Mouse (Mus musculus): ENCODE results near the gene Ly6c1.
"Not testable (repeated sequence)": the region's sequence is repeated elsewhere in the genome, so short reads cannot be mapped to it uniquely, and the experiment has no call there.

Gene Ly6c1

GRCm38 (mm10) chr15:75048642-75049261, at the start of gene Ly6c1:
TSS of gene Ly6c1 (minus strand) at chr15:75048830.
- DNase-seq (ENCODE audit: low spot score), result not testable (repeated sequence)

- not testable (repeated sequence) for DNase-seq (ENCODE audit: low spot score)
These were observed 39.4 kb upstream of the Ly6c1 start for GRCm38 (mm10) chr15:75088041-75088440.

DNA sequence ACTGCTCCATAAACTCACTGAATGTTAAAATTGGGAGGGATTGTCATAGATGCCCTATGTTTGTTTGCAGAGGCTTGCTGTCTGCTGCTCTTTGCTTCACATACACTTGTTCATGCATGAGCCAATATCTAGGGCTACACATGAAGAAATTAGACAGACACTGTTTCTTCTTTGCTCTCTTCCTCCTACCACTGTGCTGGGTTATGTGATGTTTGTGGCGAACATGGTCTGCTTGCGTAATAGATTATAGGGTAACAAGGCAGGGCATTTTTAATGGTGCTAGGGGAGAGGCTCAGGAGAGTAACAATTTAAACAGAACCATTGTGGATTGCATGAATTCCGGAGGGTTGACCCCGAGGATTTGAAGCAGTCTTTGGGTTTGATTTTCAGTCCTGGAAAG, 21.3 kb upstream of the Ly6c1 start:
- no peak for DNase-seq (ENCODE audit: low spot score)

GRCm38 (mm10) chr15:75062030-75062574, 13.5 kb upstream of the Ly6c1 start:
- not testable (repeated sequence) for DNase-seq (ENCODE audit: low spot score)

DNA sequence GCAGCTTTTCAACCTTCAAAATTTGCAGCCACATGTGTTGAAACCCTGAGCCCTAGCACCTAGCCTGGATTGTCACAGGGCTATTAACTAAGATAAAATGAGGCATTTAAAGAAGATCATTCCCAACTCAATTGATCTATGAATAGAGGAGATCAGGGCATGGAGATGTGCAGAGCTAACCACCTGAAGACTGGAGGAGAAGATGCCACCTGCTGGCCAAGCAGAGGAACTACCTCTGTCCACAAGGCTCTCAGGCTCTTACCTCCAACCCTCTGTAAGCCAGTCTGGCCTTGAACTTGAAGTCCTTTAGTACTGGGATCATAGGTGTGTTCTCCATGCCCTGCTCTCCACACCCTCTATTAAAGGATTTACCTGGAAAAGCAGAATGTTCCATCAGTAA, 11.9 kb upstream of the Ly6c1 start:
- no peak for DNase-seq (ENCODE audit: low spot score)

DNA sequence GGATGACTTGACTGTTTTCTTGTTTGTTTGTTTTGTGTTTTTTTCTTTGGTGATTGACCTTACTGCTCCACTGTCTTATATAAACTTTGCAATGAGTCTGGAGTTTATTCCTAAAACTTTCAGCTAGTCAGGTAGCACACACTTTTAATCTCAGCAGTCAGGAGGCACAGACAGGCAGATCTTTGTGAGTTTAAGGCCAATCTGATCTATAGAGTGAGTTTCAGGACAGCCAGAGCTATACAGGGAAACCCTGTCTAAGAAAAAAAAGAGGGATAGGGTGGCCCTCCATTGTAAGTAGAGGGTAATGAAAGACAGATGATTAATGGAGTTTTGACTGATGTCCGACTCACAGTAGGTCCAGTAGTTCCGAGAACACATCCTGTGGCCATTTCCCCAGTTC, 7.4 kb upstream of the Ly6c1 start:
- DNase-seq (ENCODE audit: low spot score), result no peak

- not testable (repeated sequence) for DNase-seq (ENCODE audit: low spot score)
These were observed 6.8 kb upstream of the Ly6c1 start for GRCm38 (mm10) chr15:75055425-75055824.

- DNase-seq (ENCODE audit: low spot score), result not testable (repeated sequence)
These were observed 3.8 kb upstream of the Ly6c1 start for GRCm38 (mm10) chr15:75052414-75052813.

- not testable (repeated sequence) for DNase-seq (ENCODE audit: low spot score)
These were observed 2.5 kb upstream of the Ly6c1 start for GRCm38 (mm10) chr15:75051141-75051540.

- not testable (repeated sequence) for DNase-seq (ENCODE audit: low spot score)
These were observed 2.0 kb upstream of the Ly6c1 start for GRCm38 (mm10) chr15:75050593-75050992.

GRCm38 (mm10) chr15:75049811-75050210, 1.2 kb upstream of the Ly6c1 start:
- DNase-seq (ENCODE audit: low spot score), result not testable (repeated sequence)

DNA sequence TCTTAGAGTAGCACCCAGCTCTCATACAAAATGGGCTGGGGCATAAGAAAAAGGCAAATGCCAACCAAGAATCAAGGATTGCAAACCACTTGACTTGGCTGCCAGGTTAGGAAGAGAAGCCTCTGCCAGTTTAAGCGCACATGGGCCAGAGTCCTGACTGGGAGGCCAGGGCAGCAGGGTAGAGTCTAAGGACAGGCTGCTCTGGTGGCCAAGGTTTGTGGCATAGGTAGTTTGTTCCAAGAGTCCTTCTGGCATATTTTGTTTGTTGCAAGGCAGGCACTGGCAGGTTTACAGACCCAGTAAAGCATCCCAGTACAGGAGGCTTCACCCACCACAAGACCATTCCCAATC, 685 bp downstream of the Ly6c1 start:
- not testable (repeated sequence) for DNase-seq (ENCODE audit: low spot score)

DNA sequence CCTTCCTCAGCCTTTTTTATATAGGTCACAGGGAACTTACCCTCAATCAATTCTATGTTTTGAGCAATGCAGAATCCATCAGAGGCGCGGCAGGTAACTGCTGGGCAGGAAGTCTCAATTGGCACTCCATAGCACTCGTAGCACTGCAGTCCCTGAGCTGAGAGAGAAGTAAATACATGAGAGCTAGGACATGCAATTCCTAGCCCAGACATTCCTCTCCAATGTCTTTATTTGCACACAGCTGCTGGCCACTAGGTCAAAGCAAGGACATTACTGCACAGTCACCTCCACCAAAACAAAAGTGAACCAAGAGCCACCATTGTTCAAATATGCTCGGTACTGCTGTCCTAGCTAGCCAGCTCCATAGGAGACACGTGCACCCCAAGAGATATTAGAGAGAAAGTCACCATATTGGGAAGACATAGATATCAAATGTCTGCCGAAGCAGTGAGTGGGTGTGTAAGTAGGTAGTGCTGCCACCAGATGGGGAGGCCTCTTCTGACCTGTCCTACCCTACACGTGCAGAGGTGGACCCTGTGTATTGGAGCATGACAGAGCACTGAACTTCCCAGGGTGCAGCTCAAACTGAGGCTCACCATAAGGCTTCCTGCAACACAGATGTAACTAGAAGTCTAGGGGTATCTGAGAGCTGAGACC, 1.2 kb downstream of the Ly6c1 start:
- DNase-seq (ENCODE audit: low spot score), result not testable (repeated sequence)

DNA sequence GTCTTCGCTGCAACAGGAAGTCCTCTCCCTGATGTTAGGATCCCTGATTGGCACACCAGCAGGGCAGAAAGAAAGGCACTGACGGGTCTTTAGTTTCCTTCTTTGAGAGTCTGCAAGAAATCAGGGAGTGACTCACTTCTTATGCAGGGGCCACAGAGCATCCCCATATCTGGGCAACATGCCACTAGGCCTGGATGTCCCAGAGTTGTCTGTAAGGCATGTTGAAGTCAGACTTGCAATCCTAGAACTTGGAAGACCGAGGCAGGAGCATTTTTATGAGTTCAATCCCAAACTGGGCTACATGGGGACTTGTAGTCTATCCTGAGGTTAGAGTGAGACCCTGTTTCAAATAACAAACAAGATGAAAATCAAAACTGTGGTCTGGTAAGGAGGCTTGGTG, 3.1 kb downstream of the Ly6c1 start:
- not testable (repeated sequence) for DNase-seq (ENCODE audit: low spot score)

GRCm38 (mm10) chr15:75021020-75021759, 27.4 kb downstream of the Ly6c1 start:
- DNase-seq (ENCODE audit: low spot score), result not testable (repeated sequence)

DNA sequence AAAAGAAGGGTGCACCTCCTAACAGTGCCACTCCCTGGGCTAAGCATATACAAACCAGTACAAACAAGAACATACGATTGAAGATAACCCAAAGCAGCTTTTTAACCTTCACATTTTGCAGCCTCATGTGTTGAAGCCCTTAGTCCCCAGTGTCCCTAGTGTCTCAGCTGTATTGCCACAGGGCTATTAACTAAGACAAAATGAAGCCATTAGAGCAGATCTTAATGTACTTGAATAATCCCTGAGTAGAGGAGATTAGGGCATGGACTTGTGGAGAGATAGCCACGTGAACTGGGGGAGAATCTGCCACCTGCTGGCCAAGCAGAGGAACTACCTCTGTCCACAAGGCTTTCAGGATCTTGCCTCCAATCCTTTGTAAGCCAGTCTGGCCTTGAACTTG, 29.2 kb downstream of the Ly6c1 start:
- DNase-seq (ENCODE audit: low spot score), result not testable (repeated sequence)

All from urinary bladder, postnatal 10 days (tissue).